9 mouse cellular contexts compared by ENCODE assay signal in the genomic region with DNA sequence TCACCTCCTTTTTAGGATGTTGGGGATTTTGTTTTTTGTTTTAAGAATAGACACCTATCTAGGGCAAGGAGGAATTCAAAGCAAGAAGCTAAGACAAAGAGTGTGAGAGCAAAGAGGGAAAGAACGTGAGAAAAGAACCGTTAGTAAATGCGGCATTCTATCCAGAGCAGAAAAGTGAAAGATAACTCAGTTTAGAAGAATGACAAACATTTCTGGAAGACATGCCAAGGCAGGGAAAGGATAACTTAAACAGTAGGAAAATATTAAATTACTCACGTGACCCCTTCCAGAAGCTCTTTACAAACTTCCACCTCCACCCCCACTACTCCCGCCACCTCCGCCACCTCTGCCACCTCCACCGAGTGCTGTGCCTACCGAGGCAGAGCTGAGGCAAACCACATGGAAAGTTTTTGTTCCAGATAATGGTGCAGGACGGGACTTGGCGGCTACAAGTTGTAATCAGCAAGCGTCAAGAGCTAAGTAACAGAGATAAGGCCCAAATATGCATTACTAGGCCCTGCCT. TPM values are rescaled to one million over a fixed set of nuclear protein-coding genes. Genes with fewer than 3 reads are reported as not detected.
DNase-seq lines count a peak whose midpoint lies in the region; ATAC-seq and TF ChIP-seq lines count a peak whose summit lies in the region.
"Had no signal": no experiment of that assay in that cellular context is flagged by ENCODE, and none has a peak within 500 bp of the region (broad histone marks: within the 10 kb centered on the region; RNA-seq: fewer than 3 reads in every experiment).

No protein-coding gene starts in this region.

- TF ChIP-seq EP300 in CH12.LX (IDR thresholded peaks at IDR 0.05; ENCODE audit: low read length) = no peak

- H3K27me3 ChIP-seq in CH12.LX (replicated peaks) (no peaks in the 10 kb centered on the region), Patski (no peaks in the 10 kb centered on the region)
- no peaks in the 10 kb centered on the region for H3K27me3 ChIP-seq in heart, embryonic 12.5 days (replicated peaks)
- no peaks in the 10 kb centered on the region for H3K27me3 ChIP-seq in liver, embryonic 15.5 days

- DNase-seq in CH12.LX (ENCODE audit: extremely low read depth) (no peak), Patski (ENCODE audit: low read depth, low spot score) (no peak)
- no peak for DNase-seq in adrenal gland, postnatal 14 days
- DNase-seq in embryo, embryonic 11 days = no peak
- DNase-seq in urinary bladder, postnatal 14 days (ENCODE audit: low spot score) = no peak
- DNase-seq: adrenal gland, adult 2 months had no signal

- TF ChIP-seq RAD21 in CH12.LX (IDR thresholded peaks at IDR 0.05; ENCODE audit: low read depth, low read length) = no peak

- H3K36me3 ChIP-seq in CH12.LX (replicated peaks in 1 of 2; ENCODE audit: control insufficient read depth in 1 of 2, insufficient read depth in 1 of 2, low read length in 1 of 2) = no peaks in the 10 kb centered on the region
- peaks cover 10% of the 10 kb centered on the region for H3K36me3 ChIP-seq in heart, embryonic 12.5 days
- peaks cover 25% of the 10 kb centered on the region for H3K36me3 ChIP-seq in liver, embryonic 15.5 days (replicated peaks)

- H3K79me2 ChIP-seq in CH12.LX (replicated peaks; ENCODE audit: control insufficient read depth, extremely low read depth, insufficient read depth, poor library complexity, severe bottlenecking) = no peaks in the 10 kb centered on the region

- in situ Hi-C loops in CH12.LX (cut with MboI; ENCODE audit: low pct_ligation_motif_present, low pct_unique_long_range_greater_than_20kb, low sequenced_read_pairs) (no loop called here), Patski (cut with MboI; ENCODE audit: low pct_unique_long_range_greater_than_20kb) (no loop called here)

- POLR2A ChIA-PET in Patski (lab: Charles Lee) = interaction anchor here (1.1 to 1.3 kb wide), 2 partner anchors 8 to 12 kb away, joined by 4 read pairs; no protein-coding TSS in a partner anchor

- H3K4me1 ChIP-seq in CH12.LX (ENCODE audit: control insufficient read depth in 1 of 2, insufficient read depth in 2 of 2) = no peaks in the 10 kb centered on the region; a peak in 1 of 4 replicates
- peaks cover 83% of the 10 kb centered on the region for H3K4me1 ChIP-seq in heart, embryonic 12.5 days (replicated peaks)
- H3K4me1 ChIP-seq in liver, embryonic 15.5 days (replicated peaks) = peaks cover 70% of the 10 kb centered on the region

- no peak overlapping the region for H3K4me2 ChIP-seq in CH12.LX (ENCODE audit: insufficient read depth, low read depth, poor library complexity, severe bottlenecking)
- peak overlapping the region; percentile 56 for H3K4me2 ChIP-seq in heart, embryonic 12.5 days
- peak overlapping the region; percentile 77 for H3K4me2 ChIP-seq in liver, embryonic 15.5 days

- no peaks in the 10 kb centered on the region for H3K9me3 ChIP-seq in CH12.LX (replicated peaks; ENCODE audit: low read length)
- H3K9me3 ChIP-seq in heart, embryonic 12.5 days (replicated peaks) = no peaks in the 10 kb centered on the region
- H3K9me3 ChIP-seq in liver, embryonic 15.5 days (replicated peaks) = no peaks in the 10 kb centered on the region

- no peak overlapping the region for H3K9ac ChIP-seq in CH12.LX (ENCODE audit: insufficient read depth, low read depth)
- H3K9ac ChIP-seq in heart, embryonic 12.5 days = no peak overlapping the region
- peak overlapping the region; percentile 41 for H3K9ac ChIP-seq in liver, embryonic 15.5 days

- H3K4me3 ChIP-seq in CH12.LX (replicated peaks in 1 of 3; ENCODE audit: low read depth in 2 of 3, low read length in 2 of 3, poor library complexity in 1 of 3) = no peak overlapping the region
- H3K4me3 ChIP-seq in heart, embryonic 12.5 days = peak overlapping the region; percentile 34
- peak overlapping the region; percentile 61 for H3K4me3 ChIP-seq in liver, embryonic 15.5 days (replicated peaks)

- dilution Hi-C loops in CH12.LX (cut with MboI; ENCODE audit: extremely low pct_ligation_motif_present, extremely low pct_unique_long_range_greater_than_20kb, low sequenced_read_pairs) = no loop called here

- no peak overlapping the region for H3K27ac ChIP-seq in CH12.LX (ENCODE audit: insufficient read depth, low read depth)
- peak overlapping the region; percentile 87 for H3K27ac ChIP-seq in heart, embryonic 12.5 days (ENCODE audit: poor library complexity, severe bottlenecking)
- peak overlapping the region; percentile 78 for H3K27ac ChIP-seq in liver, embryonic 15.5 days (replicated peaks)

- TF ChIP-seq CTCF in CH12.LX (conservative IDR thresholded peaks at IDR 0.05 in 1 of 2, IDR thresholded peaks at IDR 0.05 in 1 of 2; ENCODE audit: low read depth in 2 of 2, low read length in 2 of 2) = no peak
- no peak for TF ChIP-seq CTCF in Patski (IDR thresholded peaks at IDR 0.05)

- no peak for TF ChIP-seq POLR2A in CH12.LX (IDR thresholded peaks at IDR 0.05; ENCODE audit: low read depth, low read length)

- peak; percentile 32 for ATAC-seq in Patski
- ATAC-seq in heart, embryonic 12.5 days (ENCODE audit: insufficient number of reproducible peaks, low FRiP score) = peak; percentile 70
- peak; percentile 90 for ATAC-seq in liver, embryonic 15.5 days (ENCODE audit: insufficient read depth)
- ATAC-seq in cerebellum, adult (ENCODE audit: insufficient number of reproducible peaks, low FRiP score, low TSS enrichment) = no peak

- CTCF ChIA-PET in Patski (lab: Charles Lee) = interaction anchor here (0.8 to 2.3 kb wide), 7 partner anchors 9 to 91 kb away, joined by 3 to 9 read pairs (median 4); no protein-coding TSS in a partner anchor

- WGBS in heart, embryonic 12.5 days = 4% methylated on average over 11 of the region's 11 CpGs
- 14% methylated on average over 11 of the region's 11 CpGs for WGBS in liver, embryonic 15.5 days (ENCODE audit: insufficient replicate concordance)

TF ChIP-seq in CH12.LX, 34 proteins besides CTCF, POLR2A, EP300 and RAD21:
- TF ChIP-seq MAZ (IDR thresholded peaks at IDR 0.05; ENCODE audit: low read depth, low read length) (no peak), BHLHE40 (IDR thresholded peaks at IDR 0.05; ENCODE audit: low read depth, low read length) (0 out of 2 replicates have a peak, but pooled peaks have one; percentile 13), ZKSCAN1 (IDR thresholded peaks at IDR 0.05; ENCODE audit: borderline replicate concordance, low read depth, low read length) (no peak)

RNA-seq across cellular contexts. Expression of a gene that starts 11.5 kb away (rescaled TPM):
- total RNA-seq in CH12.LX (2012; rRNA removed) (0.04 and 0.08 TPM in 2 replicates), CH12.LX (2014; rRNA removed) (not detected in 2 replicates)
- polyA plus RNA-seq in CH12.LX (2012; ENCODE audit: insufficient read length, low read depth) (not detected in 2 replicates), Patski (2021) (30.7 TPM)
- 42.5 and 44.8 TPM in 2 replicates for polyA plus RNA-seq in heart, embryonic 12.5 days (2016; fragmentation: Nextera tagmentation; extraction: Ambion mirVana)
- 7.1 and 7.2 TPM in 2 replicates for polyA plus RNA-seq in liver, embryonic 15.5 days (2015; fragmentation: Nextera tagmentation; extraction: Ambion mirVana)
- total RNA-seq in adrenal gland, postnatal 14 days (2021) = 18.0 and 20.1 TPM in 2 replicates

Comparison
In these comparisons a context has a peak if more than half of its experiments do, and no peak if none do; other contexts are left out.
1. H3K4me3 ChIP-seq: peak in heart, embryonic 12.5 days (single experiment) and liver, embryonic 15.5 days (single experiment); none in CH12.LX (0 of 3).